Mouse (Mus musculus) neural tube, embryonic 14.5 days (tissue): ENCODE data around the gene Ndufaf2. TPM values are rescaled to one million over a fixed set of nuclear protein-coding genes. Genes with fewer than 3 reads are reported as not detected.

Experiments
- ATAC-seq: fragments of 200-750 bp; cut with Nextera tagmentation; 2 replicates; pipeline ENCODE4 v1.8.0; 2017; ENCODE audit warnings: low read depth, mild to moderate bottlenecking, moderate TSS enrichment, moderate library complexity
- H3K27ac ChIP-seq: fragments of 300-500 bp; sonication (generic); 2 replicates; pipeline ENCODE4 v1.5.1; 2014; ENCODE audit warnings: low read depth, mild to moderate bottlenecking, control low read depth, low read length, moderate library complexity, mixed read lengths
- H3K27me3 ChIP-seq: fragments of 300-500 bp; sonication (generic); 2 replicates; pipeline ENCODE4 v1.6.1; 2014; ENCODE audit warnings: low read length; ENCODE audit not compliant: control insufficient read depth, insufficient read depth
- H3K36me3 ChIP-seq: fragments of 300-500 bp; sonication (generic); 2 replicates; pipeline ENCODE4 v1.6.1; 2014; ENCODE audit warnings: low read length, mixed read lengths; ENCODE audit not compliant: control insufficient read depth, insufficient read depth
- H3K4me1 ChIP-seq: fragments of 300-500 bp; sonication (generic); 2 replicates; pipeline ENCODE4 v1.6.1; 2014; ENCODE audit warnings: low read length; ENCODE audit not compliant: control insufficient read depth, insufficient read depth
- H3K4me2 ChIP-seq: fragments of 300-500 bp; sonication (generic); 2 replicates; pipeline ENCODE4 v1.6.1; 2014; ENCODE audit warnings: mild to moderate bottlenecking, low read depth, low read length, control low read depth
- H3K4me3 ChIP-seq: fragments of 300-500 bp; sonication (generic); 2 replicates; pipeline ENCODE4 v1.5.1; 2014; ENCODE audit warnings: low read depth, low read length, control low read depth, mixed read lengths
- H3K9ac ChIP-seq: fragments of 300-500 bp; sonication (generic); replicated peaks from 2 replicates; pipeline ENCODE4 v1.6.1; 2014; ENCODE audit warnings: low read depth, mild to moderate bottlenecking, control low read depth, low read length, mixed read lengths
- H3K9me3 ChIP-seq: fragments of 300-500 bp; sonication (generic); 2 replicates; pipeline ENCODE4 v1.6.1; 2016; ENCODE audit warnings: low read length; ENCODE audit not compliant: control insufficient read depth
- WGBS: fragments of 180-500 bp; shearing (Covaris S2); extraction: QIAGEN DNeasy Blood & Tissue Kit; methylation state at CpG from one replicate; pipeline ENCODE4 v1.1.7; 2014; 5-methylcytosine and 5-hydroxymethylcytosine counted together
- polyA plus RNA-seq: library from polyadenylated mRNA; unstranded; fragments of >200 nt; fragmentation: Nextera tagmentation; extraction: Ambion mirVana; gene quantifications from 2 replicates; pipeline ENCODE4 v1.2.1, GENCODE M21; 2014

Gene Ndufaf2
- polyA plus RNA-seq, 1 experiment from 2014 or later, result 79.3 TPM

DNA sequence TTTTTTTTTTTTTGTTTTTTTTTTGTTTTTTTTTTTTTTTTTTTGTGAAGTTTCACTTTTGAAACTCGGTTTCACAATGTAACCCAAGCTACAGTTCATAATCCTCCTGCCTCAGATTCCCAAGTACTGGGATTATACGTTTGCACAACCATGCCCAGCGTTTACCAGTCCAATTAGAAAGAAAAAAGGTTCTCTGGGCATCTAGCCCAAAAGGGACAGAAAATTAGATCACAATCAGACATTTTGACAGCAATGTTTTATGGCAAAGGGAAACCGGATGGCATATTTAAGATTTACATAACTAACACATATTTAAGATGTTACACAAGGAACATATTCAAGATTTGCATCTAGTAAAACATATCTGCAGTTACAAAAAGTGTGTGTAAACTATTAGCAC lies 150.6 kb downstream of the Ndufaf2 start:
- 86% methylated on average over 4 of the region's 4 CpGs for WGBS
- H3K4me3 ChIP-seq, result no peak overlapping the region
- H3K36me3 ChIP-seq, result no peaks in the 10 kb centered on the region
- H3K9me3 ChIP-seq, result no peaks in the 10 kb centered on the region
- no peaks in the 10 kb centered on the region for H3K4me1 ChIP-seq
- H3K4me2 ChIP-seq, result no peak overlapping the region
- H3K27ac ChIP-seq, result no peak overlapping the region
- H3K9ac ChIP-seq, result no peak overlapping the region
- no peak for ATAC-seq
- no peaks in the 10 kb centered on the region for H3K27me3 ChIP-seq

DNA sequence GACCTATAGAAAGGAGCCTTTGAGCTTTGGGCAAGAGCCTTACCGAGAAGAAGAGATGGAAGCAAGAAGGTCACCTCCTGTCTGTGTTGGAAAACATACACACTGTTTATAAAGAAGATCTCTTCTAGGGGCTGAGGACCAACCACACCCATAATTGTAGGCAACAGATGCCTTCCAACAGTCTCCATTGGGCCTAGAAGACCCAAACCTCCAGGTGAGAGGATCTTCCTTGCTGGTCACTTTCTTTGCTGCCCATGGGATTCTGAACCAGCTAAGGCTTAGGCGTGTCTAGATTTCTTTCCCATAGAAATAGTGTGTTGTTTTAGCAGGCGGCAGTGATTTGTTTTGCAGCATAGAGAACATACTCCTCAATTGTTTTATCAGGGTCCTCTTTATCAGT lies 162.1 kb downstream of the Ndufaf2 start:
- Histone ChIP-seq H3K4me2 (no peak overlapping the region), H3K4me1 (no peaks in the 10 kb centered on the region), H3K36me3 (no peaks in the 10 kb centered on the region), H3K27ac (no peak overlapping the region), H3K4me3 (no peak overlapping the region), H3K27me3 (no peaks in the 10 kb centered on the region), H3K9ac (no peak overlapping the region), H3K9me3 (no peaks in the 10 kb centered on the region)
- no peak for ATAC-seq
- 94% methylated on average over 3 of the region's 3 CpGs for WGBS

DNA sequence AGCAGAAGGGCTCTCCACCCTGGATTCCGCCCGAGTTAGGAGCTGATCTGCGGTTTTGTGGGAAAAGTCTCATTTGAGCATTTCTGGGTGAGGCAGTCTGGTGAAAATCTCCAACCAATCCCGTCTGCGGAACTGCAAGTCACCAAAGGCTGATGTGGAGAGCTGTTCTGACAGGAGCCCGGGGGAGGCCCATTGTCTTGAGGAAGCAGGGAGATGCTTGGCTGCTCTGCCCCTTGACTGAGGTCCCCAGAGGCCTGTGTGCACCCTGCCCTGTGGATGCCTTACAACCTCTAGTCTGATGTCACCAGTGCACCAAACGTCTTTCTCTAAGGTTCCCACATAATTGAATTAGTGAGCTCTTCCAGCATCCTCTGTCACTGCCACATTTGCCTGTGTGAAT lies 163.2 kb downstream of the Ndufaf2 start:
- no peak for ATAC-seq
- Histone ChIP-seq H3K36me3 (no peaks in the 10 kb centered on the region), H3K27me3 (no peaks in the 10 kb centered on the region), H3K9me3 (no peaks in the 10 kb centered on the region), H3K4me3 (no peak overlapping the region), H3K4me2 (no peak overlapping the region), H3K9ac (no peak overlapping the region), H3K27ac (no peak overlapping the region), H3K4me1 (no peaks in the 10 kb centered on the region)
- 63% methylated on average over 7 of the region's 7 CpGs for WGBS

DNA sequence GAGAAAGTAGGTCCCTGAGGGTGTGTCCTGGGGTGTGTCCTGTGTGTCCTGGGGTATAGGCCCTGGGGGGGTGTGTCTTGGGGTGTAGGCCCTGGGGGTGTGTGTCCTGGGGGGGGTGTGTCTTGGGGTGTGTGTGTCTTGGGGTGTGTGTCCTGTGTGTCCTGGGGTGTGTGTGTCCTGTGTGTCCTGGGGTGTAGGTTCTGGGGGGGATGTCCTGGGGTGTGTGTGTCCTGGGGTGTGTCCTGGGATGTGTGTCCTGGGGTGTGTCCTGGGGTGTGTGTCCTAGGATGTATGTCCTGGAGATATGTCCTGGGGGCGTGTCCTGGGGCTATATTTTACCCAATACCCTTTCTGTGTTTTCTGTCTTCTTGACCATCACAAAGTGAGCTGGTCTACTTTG lies 165.8 kb downstream of the Ndufaf2 start:
- WGBS, result 71% methylated on average over 1 of the region's 1 CpGs
- Histone ChIP-seq H3K9me3 (no peaks in the 10 kb centered on the region), H3K36me3 (no peaks in the 10 kb centered on the region), H3K4me2 (no peak overlapping the region), H3K4me1 (no peaks in the 10 kb centered on the region), H3K9ac (no peak overlapping the region), H3K27ac (no peak overlapping the region), H3K4me3 (no peak overlapping the region), H3K27me3 (no peaks in the 10 kb centered on the region)
- no peak for ATAC-seq

DNA sequence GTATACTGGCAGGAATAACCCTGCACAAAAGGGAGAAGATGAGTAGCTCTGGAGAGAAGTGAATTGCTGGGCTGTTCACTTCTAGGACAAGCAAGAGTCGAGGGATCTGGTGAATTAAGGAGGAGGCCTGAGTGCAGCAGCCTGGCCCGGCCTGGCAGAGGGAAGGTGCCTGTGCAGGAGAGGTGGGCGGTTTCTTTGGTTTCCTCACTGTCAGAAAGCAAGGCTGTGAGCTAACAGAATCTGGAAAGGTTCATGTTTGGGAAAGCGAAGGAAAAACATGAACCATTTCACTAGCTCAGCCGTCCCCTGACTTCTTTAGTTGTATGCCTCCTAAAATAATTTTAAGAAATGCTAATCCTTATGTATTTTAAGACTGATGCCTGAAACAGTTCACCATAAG lies 173.8 kb downstream of the Ndufaf2 start:
- no peaks in the 10 kb centered on the region for H3K9me3 ChIP-seq
- H3K9ac ChIP-seq, result no peak overlapping the region
- 76% methylated on average over 5 of the region's 5 CpGs for WGBS
- no peaks in the 10 kb centered on the region for H3K36me3 ChIP-seq
- no peak for ATAC-seq
- H3K27me3 ChIP-seq, result no peaks in the 10 kb centered on the region
- H3K4me1 ChIP-seq, result no peaks in the 10 kb centered on the region
- H3K27ac ChIP-seq, result no peak overlapping the region
- H3K4me2 ChIP-seq, result no peak overlapping the region
- H3K4me3 ChIP-seq, result no peak overlapping the region

DNA sequence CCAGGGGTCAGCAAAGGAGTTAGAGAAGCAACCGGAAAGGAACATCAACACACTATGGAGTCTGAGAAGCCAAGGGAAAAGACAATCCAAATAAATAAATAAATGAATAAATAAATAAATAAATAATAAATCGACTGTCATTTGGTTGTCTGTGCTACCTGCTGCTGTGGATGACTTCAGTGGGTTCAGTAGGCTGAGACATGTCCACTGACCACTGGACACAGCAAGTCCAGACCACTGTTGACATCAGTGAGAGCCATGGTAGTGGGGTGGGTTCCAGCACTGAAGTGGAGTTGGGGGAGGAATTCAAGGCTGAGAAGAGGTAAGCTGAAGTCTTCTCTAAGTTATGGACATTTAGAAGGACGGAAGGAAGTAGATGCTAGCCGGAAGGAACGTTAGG lies 174.2 kb downstream of the Ndufaf2 start:
- Histone ChIP-seq H3K9ac (no peak overlapping the region), H3K9me3 (no peaks in the 10 kb centered on the region), H3K36me3 (no peaks in the 10 kb centered on the region), H3K27me3 (no peaks in the 10 kb centered on the region), H3K4me3 (no peak overlapping the region), H3K4me2 (no peak overlapping the region), H3K4me1 (no peaks in the 10 kb centered on the region), H3K27ac (no peak overlapping the region)
- 87% methylated on average over 5 of the region's 5 CpGs for WGBS
- ATAC-seq, result no peak

DNA sequence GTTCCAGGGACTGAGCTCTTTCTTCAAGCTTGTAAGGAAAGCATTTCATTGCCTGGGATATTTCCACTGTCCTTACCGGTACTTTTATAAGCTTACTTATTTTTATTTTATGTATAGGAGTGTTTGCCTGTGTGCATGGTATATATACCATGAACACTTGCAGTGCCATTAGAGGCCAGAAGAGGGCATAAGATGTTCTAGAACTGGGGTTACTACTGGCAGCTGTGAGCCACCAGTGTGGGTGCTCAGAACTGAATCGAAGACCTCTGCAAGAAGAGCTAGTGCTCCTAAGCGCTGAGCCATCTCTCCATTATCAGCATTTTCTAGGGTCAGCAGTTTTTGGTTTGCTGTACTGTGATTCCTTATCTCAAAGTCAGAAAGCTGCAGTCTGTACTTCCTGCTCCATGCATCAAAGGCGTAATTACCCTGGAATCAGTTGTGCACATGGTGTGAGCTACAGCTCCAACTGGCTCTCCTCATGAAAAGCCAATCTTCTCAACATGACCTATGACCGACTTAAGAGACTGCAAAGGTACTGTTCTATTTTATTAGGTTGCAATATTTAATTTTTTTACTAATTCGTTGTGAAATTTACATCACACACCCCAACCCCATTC lies 175.1 kb downstream of the Ndufaf2 start:
- Histone ChIP-seq H3K4me3 (no peak overlapping the region), H3K9ac (no peak overlapping the region), H3K4me2 (no peak overlapping the region), H3K27ac (no peak overlapping the region), H3K9me3 (no peaks in the 10 kb centered on the region), H3K36me3 (no peaks in the 10 kb centered on the region), H3K4me1 (no peaks in the 10 kb centered on the region), H3K27me3 (no peaks in the 10 kb centered on the region)
- 97% methylated on average over 6 of the region's 6 CpGs for WGBS
- no peak for ATAC-seq

DNA sequence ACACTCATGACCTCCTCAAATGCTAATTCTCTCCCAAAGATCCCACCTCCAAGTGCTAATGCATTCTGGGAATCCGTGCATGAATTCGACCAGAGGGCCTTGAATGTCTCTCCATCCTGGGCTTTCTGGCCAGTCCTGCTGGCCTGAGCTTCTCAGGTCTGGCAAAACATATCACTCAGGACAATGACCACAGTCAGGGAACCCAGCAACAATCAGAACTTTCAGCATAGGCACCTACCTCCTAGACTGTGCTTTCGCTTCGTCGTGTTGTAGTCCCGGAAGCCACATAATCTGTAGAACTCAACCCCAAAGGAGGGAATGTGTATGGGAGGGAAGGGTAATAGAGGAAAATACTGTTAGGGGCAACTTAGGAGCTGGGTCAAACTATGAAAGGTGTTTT lies 179.0 kb downstream of the Ndufaf2 start:
- Histone ChIP-seq H3K9me3 (no peaks in the 10 kb centered on the region), H3K4me1 (no peaks in the 10 kb centered on the region), H3K27me3 (no peaks in the 10 kb centered on the region), H3K4me3 (no peak overlapping the region), H3K4me2 (no peak overlapping the region), H3K36me3 (no peaks in the 10 kb centered on the region), H3K27ac (no peak overlapping the region), H3K9ac (no peak overlapping the region)
- WGBS, result 95% methylated on average over 6 of the region's 6 CpGs
- ATAC-seq, result no peak

DNA sequence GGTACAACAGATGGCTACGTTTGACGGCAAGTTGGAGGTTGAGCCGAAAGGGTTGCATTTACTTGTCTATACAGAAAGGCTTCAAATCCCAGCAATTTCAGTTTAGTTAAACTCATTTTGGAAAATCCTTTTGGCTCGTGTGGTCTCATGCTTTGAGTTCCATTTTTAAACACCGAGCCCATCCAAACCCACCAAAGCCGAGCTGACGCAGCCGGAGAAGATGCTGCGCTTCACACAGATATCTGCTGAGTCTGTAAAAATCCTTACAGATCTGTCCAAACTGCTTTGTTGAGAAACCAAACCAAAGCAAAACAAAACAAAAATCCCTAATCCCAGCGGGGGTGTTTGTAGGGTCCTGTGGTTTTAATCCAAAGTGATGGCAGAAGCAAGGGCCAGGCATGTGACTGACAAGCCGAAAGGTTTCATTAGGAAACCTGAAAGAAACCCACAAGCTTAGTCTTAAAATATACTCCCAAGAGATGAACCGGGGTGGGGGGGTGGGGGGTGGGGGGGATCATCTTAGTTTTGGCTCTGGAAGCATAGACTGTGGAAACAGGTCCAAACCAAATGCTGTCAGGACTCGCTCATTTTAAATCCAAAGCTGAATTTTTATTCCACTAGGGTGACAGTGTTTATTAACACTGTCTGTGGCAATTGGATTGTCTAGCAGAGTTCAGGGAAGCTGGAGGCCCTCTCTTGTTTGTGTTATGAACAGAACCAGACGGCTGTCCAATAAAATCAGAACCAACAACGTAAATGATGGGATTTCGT lies 181.4 kb downstream of the Ndufaf2 start:
- Histone ChIP-seq H3K36me3 (no peaks in the 10 kb centered on the region), H3K4me3 (no peak overlapping the region), H3K9me3 (no peaks in the 10 kb centered on the region), H3K4me1 (no peaks in the 10 kb centered on the region), H3K27ac (no peak overlapping the region), H3K27me3 (no peaks in the 10 kb centered on the region), H3K9ac (no peak overlapping the region), H3K4me2 (no peak overlapping the region)
- ATAC-seq, result no peak
- WGBS, result 94% methylated on average over 16 of the region's 16 CpGs
